Mouse (Mus musculus) cerebellum, adult 2 months (tissue): ENCODE measurements around the gene Col4a4.

Experiments
- CTCF ChIP-seq: fragments of 200-500 bp; IDR thresholded peaks from 2 replicates; pipeline ENCODE4 v1.5.1; 2011; ENCODE audit warnings: low read depth, mild to moderate bottlenecking, control low read depth, low read length, moderate library complexity, borderline replicate concordance; ENCODE audit not compliant: insufficient read depth
- POLR2A ChIP-seq: fragments of 200-500 bp; IDR thresholded peaks from 2 replicates; pipeline ENCODE4 v1.6.1; 2011; ENCODE audit warnings: low read length, control low read depth, borderline replicate concordance; ENCODE audit not compliant: insufficient read depth

DNA sequence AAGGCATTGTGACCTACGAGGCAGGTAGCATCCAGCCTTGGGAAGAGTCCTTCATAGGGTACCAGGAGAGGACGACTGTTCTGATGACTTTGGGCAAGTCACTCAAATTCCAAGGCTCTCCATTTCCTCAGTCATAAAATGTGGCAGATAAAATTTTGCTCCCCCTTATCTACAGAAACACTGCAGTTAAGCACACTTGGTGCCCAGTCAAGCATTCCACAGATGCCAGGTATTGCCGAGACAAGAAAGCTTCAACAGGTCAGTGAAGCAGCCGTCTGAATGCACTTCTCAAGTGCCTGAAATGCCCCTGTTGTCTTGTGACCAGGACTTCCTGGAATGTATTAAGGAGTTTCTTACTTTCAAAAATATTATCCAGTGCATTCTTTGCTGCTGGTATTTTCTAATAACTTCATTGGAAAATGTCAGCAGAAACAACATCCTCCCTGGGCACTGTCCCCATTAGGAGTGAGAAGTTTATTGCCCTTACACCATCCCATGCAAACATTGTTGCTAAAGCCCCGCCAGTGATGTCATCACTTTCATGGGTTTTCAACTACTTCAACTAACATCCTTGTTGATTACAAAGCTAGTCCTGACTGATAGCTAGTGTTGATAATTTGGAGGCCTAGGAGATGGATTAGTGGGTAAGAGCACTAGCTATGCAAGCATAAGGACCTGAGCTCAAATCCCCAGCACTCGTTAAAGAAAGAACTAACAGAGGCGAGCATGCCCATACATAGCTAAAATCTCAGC is 16.7 kb upstream of the Col4a4 start:
- no peak for TF ChIP-seq CTCF
- no peak for TF ChIP-seq POLR2A
